In genomic region chr16:62543156-62543555, GRCm38 (mm10) we compare ENCODE assay signal across 24 mouse cellular contexts.
"Had no signal": no experiment of that assay in that cellular context is flagged by ENCODE, and none has a peak within 500 bp of the region (broad histone marks: within the 10 kb centered on the region; RNA-seq: fewer than 3 reads in every experiment).

No protein-coding gene starts in this region.

- H3K36me3 ChIP-seq: kidney, embryonic 15.5 days; limb, embryonic 13.5 days; liver, embryonic 12.5 days; liver, embryonic 15.5 days; lung, embryonic 15.5 days; midbrain, embryonic 15.5 days; neural tube, embryonic 13.5 days; stomach, embryonic 15.5 days had no signal

- H3K4me3 ChIP-seq: kidney, embryonic 15.5 days; limb, embryonic 13.5 days; liver, embryonic 12.5 days; liver, embryonic 15.5 days; lung, embryonic 15.5 days; midbrain, embryonic 15.5 days; myocyte; neural tube, embryonic 13.5 days; stomach, embryonic 15.5 days had no signal

- ATAC-seq: liver, embryonic 12.5 days; midbrain, embryonic 15.5 days had no signal

- H3K4me2 ChIP-seq: kidney, embryonic 15.5 days; limb, embryonic 13.5 days; liver, embryonic 12.5 days; liver, embryonic 15.5 days; lung, embryonic 15.5 days; midbrain, embryonic 11.5 days; midbrain, embryonic 15.5 days; neural tube, embryonic 13.5 days; stomach, embryonic 15.5 days had no signal

- DNase-seq: kidney, adult 11 months; kidney, adult 8-10 months; kidney, postnatal 10 days; kidney, postnatal 36 days; left cerebral cortex, postnatal 4 days; liver; lung, adult 18-20 months; lung, postnatal 10 days; lung, postnatal 36 days; retina, postnatal 1 day; right cerebral cortex, postnatal 25 days; spleen, adult 18-20 months; thymus, adult 18-20 months; thymus, postnatal 36 days had no signal

- H3K27ac ChIP-seq: kidney, embryonic 15.5 days; limb, embryonic 13.5 days; liver, embryonic 12.5 days; liver, embryonic 15.5 days; lung, embryonic 15.5 days; midbrain, embryonic 15.5 days; neural tube, embryonic 13.5 days; stomach, embryonic 15.5 days had no signal

- H3K27me3 ChIP-seq: kidney, embryonic 15.5 days; limb, embryonic 13.5 days; liver, embryonic 12.5 days; liver, embryonic 15.5 days; lung, embryonic 15.5 days; midbrain, embryonic 15.5 days; neural tube, embryonic 13.5 days; stomach, embryonic 15.5 days had no signal

- H3K9ac ChIP-seq: kidney, embryonic 15.5 days; limb, embryonic 13.5 days; liver, embryonic 12.5 days; liver, embryonic 15.5 days; lung, embryonic 15.5 days; midbrain, embryonic 15.5 days; neural tube, embryonic 13.5 days; stomach, embryonic 15.5 days had no signal

- H3K9me3 ChIP-seq: kidney, embryonic 15.5 days; limb, embryonic 13.5 days; liver, embryonic 15.5 days; lung, embryonic 15.5 days; midbrain, embryonic 15.5 days; neural tube, embryonic 13.5 days; stomach, embryonic 15.5 days had no signal

- H3K4me1 ChIP-seq: kidney, embryonic 15.5 days; limb, embryonic 13.5 days; liver, embryonic 12.5 days; liver, embryonic 15.5 days; lung, embryonic 15.5 days; neural tube, embryonic 13.5 days; stomach, embryonic 15.5 days had no signal
